Mouse (Mus musculus): ENCODE measurements at regions not wholly inside any gene's neighbourhood (a gene's known extent, or its start where the extent isn't known, plus 50 kb on each side); places are given as distances from the start of the nearest gene placed in this dataset.
A peak's percentile ranks its signal among the peaks of the same experiment; 100 is the strongest.

GRCm38 (mm10) chr1:90288892-90289731, 85.3 kb downstream of the Ackr3 start:
- DNase-seq (ENCODE audit: low spot score): no peak

GRCm38 (mm10) chr1:90289732-90290215, 86.0 kb downstream of the Ackr3 start:
- DNase-seq (ENCODE audit: low spot score): no peak

GRCm38 (mm10) chr1:90290428-90291197, 86.8 kb downstream of the Ackr3 start:
- no peak for DNase-seq (ENCODE audit: low spot score)

GRCm38 (mm10) chr1:90291256-90291655, 87.5 kb downstream of the Ackr3 start:
- DNase-seq (ENCODE audit: low spot score): no peak

GRCm38 (mm10) chr1:90297751-90298150, 94.0 kb downstream of the Ackr3 start:
- no peak for DNase-seq (ENCODE audit: low spot score)

- no peak for DNase-seq (ENCODE audit: low spot score)
Measured at GRCm38 (mm10) chr1:90300229-90300628, 96.4 kb downstream of the Ackr3 start.

GRCm38 (mm10) chr1:90304331-90304730, 100.6 kb downstream of the Ackr3 start:
- no peak for DNase-seq (ENCODE audit: low spot score)

GRCm38 (mm10) chr1:90311016-90311415, 107.2 kb downstream of the Ackr3 start:
- DNase-seq (ENCODE audit: low spot score): no peak

- DNase-seq (ENCODE audit: low spot score): no peak
Measured at GRCm38 (mm10) chr1:90311649-90312442, 108.1 kb downstream of the Ackr3 start.

GRCm38 (mm10) chr1:90313750-90314359, 110.1 kb downstream of the Ackr3 start:
- DNase-seq (ENCODE audit: low spot score): no peak

- DNase-seq (ENCODE audit: low spot score): no peak
Measured at GRCm38 (mm10) chr1:90317902-90318301, 114.1 kb downstream of the Ackr3 start.

GRCm38 (mm10) chr1:90318502-90318901, 114.7 kb downstream of the Ackr3 start:
- DNase-seq (ENCODE audit: low spot score): no peak

GRCm38 (mm10) chr1:90320518-90320917, 116.7 kb downstream of the Ackr3 start:
- no peak for DNase-seq (ENCODE audit: low spot score)

- no peak for DNase-seq (ENCODE audit: low spot score)
Measured at GRCm38 (mm10) chr1:90321501-90321900, 117.7 kb downstream of the Ackr3 start.

- no peak for DNase-seq (ENCODE audit: low spot score)
Measured at GRCm38 (mm10) chr1:90327237-90327636, 123.5 kb downstream of the Ackr3 start.

GRCm38 (mm10) chr1:90332531-90332930, 128.8 kb downstream of the Ackr3 start:
- no peak for DNase-seq (ENCODE audit: low spot score)

- no peak for DNase-seq (ENCODE audit: low spot score)
Measured at GRCm38 (mm10) chr1:90333676-90334430, 130.1 kb downstream of the Ackr3 start.

GRCm38 (mm10) chr1:90335001-90335747, 131.4 kb downstream of the Ackr3 start:
- DNase-seq (ENCODE audit: low spot score): peak; percentile 27

- no peak for DNase-seq (ENCODE audit: low spot score)
Measured at GRCm38 (mm10) chr1:90337876-90338316, 134.1 kb downstream of the Ackr3 start.

- DNase-seq (ENCODE audit: low spot score): no peak
Measured at GRCm38 (mm10) chr1:90342346-90342745, 138.6 kb downstream of the Ackr3 start.

Data from urinary bladder, postnatal 10 days (tissue).